Mouse (Mus musculus): Measurements from ENCODE around the gene Mroh2a.
"Not testable (repeated sequence)": the region's sequence is repeated elsewhere in the genome, so short reads cannot be mapped to it uniquely, and the experiment has no call there.

DNA sequence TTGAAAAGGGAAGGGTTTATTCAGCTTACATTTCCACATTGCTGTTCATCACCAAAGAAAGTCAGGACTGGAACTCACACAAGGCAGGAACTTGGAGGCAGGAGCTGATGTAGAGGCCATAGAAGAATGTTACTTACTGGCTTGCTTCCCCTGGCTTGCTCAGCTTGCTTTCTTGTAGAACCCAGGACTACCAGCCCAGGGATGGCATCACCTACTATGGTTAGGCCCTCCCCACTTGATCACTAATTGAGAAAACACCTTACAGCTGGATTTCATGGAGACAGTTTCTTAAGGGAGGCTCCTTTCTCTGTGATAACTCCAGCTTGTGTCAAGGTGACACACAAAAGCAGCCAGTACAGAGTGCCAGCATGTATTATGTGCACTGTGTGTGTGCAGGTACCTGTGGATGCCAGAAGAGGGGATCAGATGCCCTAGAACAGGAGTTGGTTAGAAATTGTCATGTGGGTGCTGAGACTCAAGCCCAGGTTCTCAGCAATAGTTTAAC lies 3.7 kb upstream of the Mroh2a start:
- TF ChIP-seq POLR2A (IDR thresholded peaks at IDR 0.05; ENCODE audit: low read depth, low read length); CTCF (IDR thresholded peaks at IDR 0.05; ENCODE audit: extremely low read depth, insufficient read depth, insufficient read length, insufficient replicate concordance): not testable (repeated sequence)
